Mouse (Mus musculus): Measurements from ENCODE around the gene Ntrk2.

Gene Ntrk2

GRCm38 (mm10) chr13:59145677-59146555 is 339.5 kb downstream of the Ntrk2 start:
- in situ Hi-C loops (cut with MboI; ENCODE audit: low pct_unique_long_range_greater_than_20kb in 1 of 2, low sequenced_read_pairs in 2 of 2, unreplicated experiment in 1 of 2), result no loop called here

- in situ Hi-C loops (cut with MboI; ENCODE audit: low pct_unique_long_range_greater_than_20kb in 1 of 2, low sequenced_read_pairs in 2 of 2, unreplicated experiment in 1 of 2), result no loop called here
These were observed 340.2 kb downstream of the Ntrk2 start for GRCm38 (mm10) chr13:59146616-59147015.

- in situ Hi-C loops (cut with MboI; ENCODE audit: low pct_unique_long_range_greater_than_20kb in 1 of 2, low sequenced_read_pairs in 2 of 2, unreplicated experiment in 1 of 2), result no loop called here
These were observed 341.6 kb downstream of the Ntrk2 start for GRCm38 (mm10) chr13:59147976-59148375.

GRCm38 (mm10) chr13:59148793-59149192 is 342.4 kb downstream of the Ntrk2 start:
- in situ Hi-C loops (cut with MboI; ENCODE audit: low pct_unique_long_range_greater_than_20kb in 1 of 2, low sequenced_read_pairs in 2 of 2, unreplicated experiment in 1 of 2), result no loop called here

GRCm38 (mm10) chr13:59164015-59164414 is 357.6 kb downstream of the Ntrk2 start:
- in situ Hi-C loops (cut with MboI; ENCODE audit: low pct_unique_long_range_greater_than_20kb in 1 of 2, low sequenced_read_pairs in 2 of 2, unreplicated experiment in 1 of 2), result no loop called here

- in situ Hi-C loops (cut with MboI; ENCODE audit: low pct_unique_long_range_greater_than_20kb in 1 of 2, low sequenced_read_pairs in 2 of 2, unreplicated experiment in 1 of 2), result no loop called here
These were observed 367.5 kb downstream of the Ntrk2 start for GRCm38 (mm10) chr13:59173840-59174239.

- in situ Hi-C loops (cut with MboI; ENCODE audit: low pct_unique_long_range_greater_than_20kb in 1 of 2, low sequenced_read_pairs in 2 of 2, unreplicated experiment in 1 of 2), result no loop called here
These were observed 369.7 kb downstream of the Ntrk2 start for GRCm38 (mm10) chr13:59176021-59176420.

GRCm38 (mm10) chr13:59176485-59176884 is 370.1 kb downstream of the Ntrk2 start:
- in situ Hi-C loops (cut with MboI; ENCODE audit: low pct_unique_long_range_greater_than_20kb in 1 of 2, low sequenced_read_pairs in 2 of 2, unreplicated experiment in 1 of 2), result no loop called here

- in situ Hi-C loops (cut with MboI; ENCODE audit: low pct_unique_long_range_greater_than_20kb in 1 of 2, low sequenced_read_pairs in 2 of 2, unreplicated experiment in 1 of 2), result no loop called here
These were observed 370.6 kb downstream of the Ntrk2 start for GRCm38 (mm10) chr13:59177003-59177402.

- in situ Hi-C loops (cut with MboI; ENCODE audit: low pct_unique_long_range_greater_than_20kb in 1 of 2, low sequenced_read_pairs in 2 of 2, unreplicated experiment in 1 of 2), result no loop called here
These were observed 373.6 kb downstream of the Ntrk2 start for GRCm38 (mm10) chr13:59179986-59180385.

GRCm38 (mm10) chr13:59180781-59181180 is 374.4 kb downstream of the Ntrk2 start:
- in situ Hi-C loops (cut with MboI; ENCODE audit: low pct_unique_long_range_greater_than_20kb in 1 of 2, low sequenced_read_pairs in 2 of 2, unreplicated experiment in 1 of 2), result no loop called here

GRCm38 (mm10) chr13:59181188-59181947 is 375.0 kb downstream of the Ntrk2 start:
- in situ Hi-C loops (cut with MboI; ENCODE audit: low pct_unique_long_range_greater_than_20kb in 1 of 2, low sequenced_read_pairs in 2 of 2, unreplicated experiment in 1 of 2), result no loop called here

GRCm38 (mm10) chr13:59182630-59183029 is 376.3 kb downstream of the Ntrk2 start:
- in situ Hi-C loops (cut with MboI; ENCODE audit: low pct_unique_long_range_greater_than_20kb in 1 of 2, low sequenced_read_pairs in 2 of 2, unreplicated experiment in 1 of 2), result no loop called here

Data from mouse embryonic stem cell (cell line).